Mouse (Mus musculus) hindbrain, postnatal 0 days (tissue): ENCODE data around the gene Nhsl1. TPM values are rescaled to one million over a fixed set of nuclear protein-coding genes. Genes with fewer than 3 reads are reported as not detected.
A peak's percentile ranks its signal among the peaks of the same experiment; 100 is the strongest.

Source experiments
- ATAC-seq: fragments of 200-750 bp; cut with Nextera tagmentation; 2 replicates; pipeline ENCODE4 v1.8.0; 2017; ENCODE audit warnings: mild to moderate bottlenecking, moderate TSS enrichment, moderate library complexity
- DNase-seq: peaks from one replicate; pipeline ENCODE4 v3.0.0-alpha.2; 2015; ENCODE audit warnings: low spot score
- H3K27ac ChIP-seq: fragments of 300-500 bp; sonication (generic); 2 replicates; pipeline ENCODE4 v1.5.1; 2014; ENCODE audit warnings: mild to moderate bottlenecking
- H3K27me3 ChIP-seq: fragments of 300-500 bp; sonication (generic); 2 replicates; pipeline ENCODE4 v1.6.1; 2014; ENCODE audit warnings: low read length, mixed read lengths; ENCODE audit not compliant: insufficient read depth
- H3K36me3 ChIP-seq: fragments of 300-500 bp; sonication (generic); 2 replicates; pipeline ENCODE4 v1.6.1; 2014; ENCODE audit warnings: low read length, mixed read lengths; ENCODE audit not compliant: insufficient read depth
- H3K4me1 ChIP-seq: fragments of 300-500 bp; sonication (generic); 2 replicates; pipeline ENCODE4 v1.6.1; 2014; ENCODE audit warnings: antibody characterized with exemption, low read length, mixed read lengths; ENCODE audit not compliant: insufficient read depth
- H3K4me2 ChIP-seq: fragments of 300-500 bp; sonication (generic); 2 replicates; pipeline ENCODE4 v1.6.1; 2014; ENCODE audit warnings: low read depth, mild to moderate bottlenecking, low read length, moderate library complexity, mixed read lengths
- H3K4me3 ChIP-seq: fragments of 300-500 bp; sonication (generic); 2 replicates; pipeline ENCODE4 v1.5.1; 2014; ENCODE audit warnings: low read length
- H3K9ac ChIP-seq: fragments of 300-500 bp; sonication (generic); replicated peaks from 2 replicates; pipeline ENCODE4 v1.6.1; 2014; ENCODE audit warnings: mild to moderate bottlenecking, low read length, moderate library complexity, mixed read lengths
- H3K9me3 ChIP-seq: fragments of 300-500 bp; sonication (generic); 2 replicates; pipeline ENCODE4 v1.6.1; 2016; ENCODE audit warnings: low read length, mixed read lengths
- CTCF ChIP-seq: IDR thresholded peaks from 2 replicates; pipeline ENCODE4 v1.5.1; 2016; ENCODE audit warnings: antibody characterized with exemption, control low read depth, low read depth
- WGBS: fragments of 180-500 bp; shearing (Covaris S2); extraction: QIAGEN DNeasy Blood & Tissue Kit; methylation state at CpG from one replicate; pipeline ENCODE4 v1.1.7; 2014; 5-methylcytosine and 5-hydroxymethylcytosine counted together
- polyA plus RNA-seq: library from polyadenylated mRNA; unstranded; fragments of >200 nt; fragmentation: Nextera tagmentation; extraction: Ambion mirVana; gene quantifications from 2 replicates; pipeline ENCODE4 v1.2.1, GENCODE M21; 2015
- total RNA-seq: library from RNA; depleted of rRNA; stranded (reverse); fragments of >200 nt; gene quantifications from 2 replicates; pipeline ENCODE4 v1.2.3, GENCODE M21; 2014

Nhsl1 gene
- total and polyA plus RNA-seq, 2 experiments from 2014 or later = 11.9 to 29.6 TPM

- 22% methylated on average over 4 of the region's 4 CpGs for WGBS
- H3K4me1 ChIP-seq = peaks cover 4% of the 10 kb centered on the region; the same call in 1 of the 2 replicates
- H3K9me3 ChIP-seq = no peaks in the 10 kb centered on the region
- peak; percentile 81 for ATAC-seq
- peak; percentile 92 for DNase-seq
- H3K27me3 ChIP-seq = no peaks in the 10 kb centered on the region
- no peak overlapping the region for H3K9ac ChIP-seq
- H3K4me2 ChIP-seq = no peak overlapping the region
- H3K4me3 ChIP-seq = no peak overlapping the region
- no peaks in the 10 kb centered on the region for H3K36me3 ChIP-seq
- no peak overlapping the region for H3K27ac ChIP-seq
- peak; percentile 97 for TF ChIP-seq CTCF
Measured at GRCm38 (mm10) chr10:18453380-18453779, 134.6 kb downstream of the Nhsl1 start.

- no peak overlapping the region for H3K9ac ChIP-seq
- no peak for ATAC-seq
- WGBS = 68% methylated on average over 3 of the region's 3 CpGs
Measured at GRCm38 (mm10) chr10:18454161-18454560, 135.4 kb downstream of the Nhsl1 start.

GRCm38 (mm10) chr10:18455301-18455920, 136.6 kb downstream of the Nhsl1 start:
- no peaks in the 10 kb centered on the region for H3K27me3 ChIP-seq
- no peaks in the 10 kb centered on the region for H3K9me3 ChIP-seq
- TF ChIP-seq CTCF = no peak
- no peak overlapping the region for H3K4me2 ChIP-seq
- no peaks in the 10 kb centered on the region for H3K36me3 ChIP-seq
- H3K4me1 ChIP-seq = peaks cover 4% of the 10 kb centered on the region; the same call in 1 of the 2 replicates
- ATAC-seq (0 out of 2 replicates have a peak, but pooled peaks have one; percentile 11), DNase-seq (no peak)
- no peak overlapping the region for H3K4me3 ChIP-seq
- no peak overlapping the region for H3K9ac ChIP-seq
- H3K27ac ChIP-seq = no peak overlapping the region
- 84% methylated on average over 10 of the region's 10 CpGs for WGBS

More at GRCm38 (mm10) chr10:18454161-18454560, 135.4 kb downstream of the Nhsl1 start:
- Histone ChIP-seq H3K36me3 (no peaks in the 10 kb centered on the region), H3K4me3 (no peak overlapping the region), H3K4me1 (peaks cover 4% of the 10 kb centered on the region; the same call in 1 of the 2 replicates), H3K4me2 (no peak overlapping the region), H3K27me3 (no peaks in the 10 kb centered on the region), H3K9me3 (no peaks in the 10 kb centered on the region), H3K27ac (no peak overlapping the region)
- DNase-seq = no peak
- TF ChIP-seq CTCF = no peak

GRCm38 (mm10) chr10:18457808-18458475, 139.2 kb downstream of the Nhsl1 start:
- no peaks in the 10 kb centered on the region for H3K36me3 ChIP-seq
- peak overlapping the region; percentile 54; the same call in 1 of the 2 replicates for H3K27ac ChIP-seq
- peak; percentile 43 for DNase-seq
- H3K9ac ChIP-seq = no peak overlapping the region
- no peak overlapping the region for H3K4me3 ChIP-seq
- peaks cover 4% of the 10 kb centered on the region; the same call in 1 of the 2 replicates for H3K4me1 ChIP-seq
- peak overlapping the region; percentile 7; the same call in 1 of the 2 replicates for H3K4me2 ChIP-seq
- H3K9me3 ChIP-seq = no peaks in the 10 kb centered on the region
- no peaks in the 10 kb centered on the region for H3K27me3 ChIP-seq
- TF ChIP-seq CTCF = no peak
- 0 out of 2 replicates have a peak, but pooled peaks have one; percentile 19 for ATAC-seq
- WGBS = 28% methylated on average over 8 of the region's 8 CpGs

- Histone ChIP-seq H3K4me3 (no peak overlapping the region), H3K4me1 (peaks cover 4% of the 10 kb centered on the region; the same call in 1 of the 2 replicates), H3K4me2 (no peak overlapping the region), H3K36me3 (no peaks in the 10 kb centered on the region), H3K9me3 (no peaks in the 10 kb centered on the region), H3K27me3 (no peaks in the 10 kb centered on the region), H3K9ac (no peak overlapping the region), H3K27ac (no peak overlapping the region)
- TF ChIP-seq CTCF = no peak
- WGBS = 87% methylated on average over 13 of the region's 13 CpGs
- ATAC-seq = no peak
- DNase-seq = no peak
Measured at GRCm38 (mm10) chr10:18461336-18461735, 142.6 kb downstream of the Nhsl1 start.

GRCm38 (mm10) chr10:18463071-18463841, 144.5 kb downstream of the Nhsl1 start:
- Histone ChIP-seq H3K27me3 (no peaks in the 10 kb centered on the region), H3K4me3 (0 out of 2 replicates have a peak overlapping the region, but pooled peaks have one; percentile 2), H3K4me2 (peak overlapping the region; percentile 47), H3K36me3 (no peaks in the 10 kb centered on the region), H3K9me3 (no peaks in the 10 kb centered on the region), H3K27ac (0 out of 2 replicates have a peak overlapping the region, but pooled peaks have one; percentile 29), H3K4me1 (no peaks in the 10 kb centered on the region), H3K9ac (peak overlapping the region; percentile 6; the same call in 1 of the 2 replicates)
- WGBS = 35% methylated on average over 23 of the region's 23 CpGs
- no peak for TF ChIP-seq CTCF
- ATAC-seq (peak; percentile 57; the same call in 1 of the 2 replicates), DNase-seq (peak; percentile 53)
